In the genomic region with DNA sequence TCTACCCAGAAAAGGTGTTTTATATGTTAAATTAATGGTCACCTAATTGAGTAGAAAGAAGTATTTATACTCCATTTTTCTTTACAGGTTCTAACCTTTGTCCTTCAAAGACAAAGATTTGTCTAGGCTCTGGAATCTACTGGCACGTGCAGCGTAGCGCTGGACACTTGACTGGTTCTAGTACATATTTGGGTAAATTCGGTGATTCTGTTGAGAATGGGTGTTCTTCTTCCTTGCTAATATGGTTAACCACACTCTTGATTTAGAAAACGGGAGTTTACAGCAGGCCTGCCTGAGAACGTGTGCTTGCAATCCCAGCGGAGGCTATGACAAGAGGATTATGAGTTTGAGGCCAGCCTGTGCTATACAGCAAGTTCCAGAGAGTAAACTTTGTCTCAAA, we compare ENCODE assay signal across 29 mouse cellular contexts.
"Had no signal": no experiment of that assay in that cellular context is flagged by ENCODE, and none has a peak within 500 bp of the region (broad histone marks: within the 10 kb centered on the region; RNA-seq: fewer than 3 reads in every experiment).

No protein-coding gene starts in this region.

- H3K4me3 ChIP-seq: heart, embryonic 10.5 days; heart, embryonic 12.5 days; heart, embryonic 13.5 days; heart, embryonic 15.5 days; hindbrain, embryonic 10.5 days; hindbrain, embryonic 12.5 days; hindbrain, embryonic 13.5 days; hindbrain, embryonic 15.5 days; intestine, embryonic 15.5 days; kidney, embryonic 15.5 days had no signal

- H3K27ac ChIP-seq: heart, embryonic 10.5 days; heart, embryonic 13.5 days; heart, embryonic 15.5 days; hindbrain, embryonic 10.5 days; hindbrain, embryonic 12.5 days; hindbrain, embryonic 13.5 days; hindbrain, embryonic 14.5 days; hindbrain, embryonic 15.5 days; hindbrain, postnatal 0 days; intestine, embryonic 15.5 days; kidney, embryonic 15.5 days; kidney, postnatal 0 days had no signal

- H3K9me3 ChIP-seq: heart, embryonic 10.5 days; heart, embryonic 12.5 days; heart, embryonic 13.5 days; heart, embryonic 15.5 days; hindbrain, embryonic 10.5 days; hindbrain, embryonic 12.5 days; hindbrain, embryonic 13.5 days; hindbrain, embryonic 15.5 days; intestine, embryonic 15.5 days; kidney, embryonic 15.5 days had no signal

- DNase-seq: heart, postnatal 10 days; heart, postnatal 14 days; heart, postnatal 36 days; heart, postnatal 4 days; kidney, adult 11 months; kidney, adult 18-20 months; kidney, adult 2 months; kidney, adult 8-10 months; kidney, adult 9 months; kidney, postnatal 10 days; kidney, postnatal 14 days; kidney, postnatal 25 days; kidney, postnatal 36 days; kidney, postnatal 4 days; layer of hippocampus, postnatal 36 days had no signal

- H3K9ac ChIP-seq: heart, embryonic 12.5 days; heart, embryonic 13.5 days; heart, embryonic 15.5 days; hindbrain, embryonic 12.5 days; hindbrain, embryonic 13.5 days; hindbrain, embryonic 14.5 days; hindbrain, embryonic 15.5 days; intestine, embryonic 15.5 days; kidney, embryonic 15.5 days had no signal

- H3K27me3 ChIP-seq: heart, embryonic 12.5 days; heart, embryonic 13.5 days; heart, embryonic 15.5 days; hindbrain, embryonic 12.5 days; hindbrain, embryonic 13.5 days; hindbrain, embryonic 15.5 days; intestine, embryonic 15.5 days; kidney, embryonic 15.5 days had no signal

- H3K36me3 ChIP-seq: heart, embryonic 10.5 days; heart, embryonic 12.5 days; heart, embryonic 13.5 days; heart, embryonic 15.5 days; hindbrain, embryonic 10.5 days; hindbrain, embryonic 12.5 days; hindbrain, embryonic 13.5 days; hindbrain, embryonic 15.5 days; intestine, embryonic 15.5 days; kidney, embryonic 15.5 days had no signal

- H3K4me2 ChIP-seq: heart, embryonic 11.5 days; heart, embryonic 12.5 days; heart, embryonic 13.5 days; heart, embryonic 15.5 days; hindbrain, embryonic 12.5 days; hindbrain, embryonic 13.5 days; hindbrain, embryonic 14.5 days; hindbrain, embryonic 15.5 days; intestine, embryonic 15.5 days; kidney, embryonic 15.5 days had no signal
